Mouse (Mus musculus) ES-E14 (cell line): ENCODE measurements at regions not wholly inside any gene's neighbourhood (a gene's known extent, or its start where the extent isn't known, plus 50 kb on each side); places are given as distances from the start of the nearest gene placed in this dataset.
"Not testable (repeated sequence)": the region's sequence is repeated elsewhere in the genome, so short reads cannot be mapped to it uniquely, and the experiment has no call there.

Experiments
- CHD2 ChIP-seq: IDR thresholded peaks from 2 replicates; pipeline ENCODE4 v1.6.1; 2014; ENCODE audit warnings: mild to moderate bottlenecking, low read depth, low read length, inconsistent platforms
- HCFC1 ChIP-seq: IDR thresholded peaks from 2 replicates; pipeline ENCODE4 v1.6.1; 2012; ENCODE audit warnings: low read length, inconsistent platforms, borderline replicate concordance; ENCODE audit not compliant: insufficient read depth
- MAFK ChIP-seq: IDR thresholded peaks from 2 replicates; pipeline ENCODE4 v1.6.1; 2014; ENCODE audit warnings: mild to moderate bottlenecking, low read depth, low read length, inconsistent platforms; ENCODE audit not compliant: insufficient read depth
- ZC3H11A ChIP-seq: IDR thresholded peaks from 2 replicates; pipeline ENCODE4 v1.6.1; 2012; ENCODE audit warnings: low read depth, mild to moderate bottlenecking, inconsistent platforms, low read length, borderline replicate concordance
- ZNF384 ChIP-seq: IDR thresholded peaks from 2 replicates; pipeline ENCODE4 v1.6.1; 2012; ENCODE audit warnings: low read depth, low read length, inconsistent platforms

GRCm38 (mm10) chr1:143360256-143360655, 280.2 kb upstream of the B3galt2 start:
- not testable (repeated sequence) for TF ChIP-seq ZNF384, ZC3H11A, MAFK, HCFC1, CHD2
